Mouse (Mus musculus) MEL (cell line): ENCODE results near the gene Gm4836. TPM values are rescaled to one million over a fixed set of nuclear protein-coding genes. Genes with fewer than 3 reads are reported as not detected.
"Not testable (repeated sequence)": the region's sequence is repeated elsewhere in the genome, so short reads cannot be mapped to it uniquely, and the experiment has no call there.

Experiments used
- DNase-seq: peaks from one replicate; pipeline ENCODE4 v3.0.0; 2011; ENCODE audit warnings: low read depth, low spot score
- H3K27ac ChIP-seq: 2 replicates; pipeline ENCODE4 v1.5.1; 2012; ENCODE audit warnings: low read depth, mild to moderate bottlenecking, control low read depth, low read length, moderate library complexity; ENCODE audit not compliant: control insufficient read depth
- H3K27me3 ChIP-seq, 2 experiments: fragments of 150-350 bp in 1 of 2; sonication (generic) in 1 of 2; 2 replicates each; pipeline ENCODE4 v1.6.1; 2012; ENCODE audit warnings: low read length in 2 of 2, mild to moderate bottlenecking in 2 of 2, improper control_type of control experiment in 1 of 2, moderate library complexity in 1 of 2; ENCODE audit not compliant: insufficient read depth in 2 of 2, control insufficient read depth in 1 of 2
- H3K36me3 ChIP-seq, 2 experiments: 2 replicates each; pipeline ENCODE4 v1.6.1; 2012 to 2014; ENCODE audit warnings: low read length in 2 of 2, improper control_type of control experiment in 1 of 2, inconsistent platforms in 1 of 2, mild to moderate bottlenecking in 1 of 2; ENCODE audit not compliant: insufficient read depth in 2 of 2, control insufficient read depth in 1 of 2
- H3K4me1 ChIP-seq, 2 experiments: fragments of 150-350 bp in 1 of 2; sonication (generic) in 1 of 2; 2 replicates each; pipeline ENCODE4 v1.6.1; 2012; ENCODE audit warnings: low read length in 2 of 2, improper control_type of control experiment in 1 of 2, mild to moderate bottlenecking in 1 of 2; ENCODE audit not compliant: insufficient read depth in 2 of 2, control insufficient read depth in 1 of 2
- H3K4me3 ChIP-seq, 2 experiments: fragments of 150-350 bp in 1 of 2; sonication (generic) in 1 of 2; 2 replicates each; pipeline ENCODE4 v1.5.1; 2012; ENCODE audit warnings: low read depth in 2 of 2, low read length in 2 of 2, mild to moderate bottlenecking in 2 of 2, moderate library complexity in 2 of 2, control low read depth in 1 of 2, improper control_type of control experiment in 1 of 2; ENCODE audit not compliant: control insufficient read depth in 1 of 2, insufficient read depth in 1 of 2
- H3K79me2 ChIP-seq: 2 replicates; pipeline ENCODE4 v1.6.1; 2012; ENCODE audit warnings: mild to moderate bottlenecking, low read length, moderate library complexity; ENCODE audit not compliant: control insufficient read depth, poor library complexity, insufficient read depth
- H3K9ac ChIP-seq: 2 replicates; pipeline ENCODE4 v1.6.1; 2012; ENCODE audit warnings: low read depth, mild to moderate bottlenecking, control low read depth, low read length, moderate library complexity; ENCODE audit not compliant: control insufficient read depth, poor library complexity, severe bottlenecking
- H3K9me3 ChIP-seq: fragments of 150-350 bp; sonication (generic); replicated peaks from 2 replicates; pipeline ENCODE4 v1.6.1; 2012; ENCODE audit warnings: mild to moderate bottlenecking, low read length, improper control_type of control experiment, moderate library complexity; ENCODE audit not compliant: insufficient read depth
- polyA plus RNA-seq, 2 experiments: library from polyadenylated mRNA; stranded (reverse) in 1 of 2; unstranded in 1 of 2; fragments of >175 nt in 1 of 2; fragments of >200 nt in 1 of 2; gene quantifications; 2 replicates each; pipeline versions ENCODE4 v1.2.1 to v1.2.4; 2012; ENCODE audit warnings: low replicate concordance in 2 of 2, low read depth in 1 of 2; ENCODE audit not compliant: insufficient read length in 2 of 2, insufficient read depth in 1 of 2, missing spikeins in 1 of 2
- total RNA-seq: library from RNA; depleted of rRNA; stranded (reverse); fragments of 300-350 nt; gene quantifications from 2 replicates; pipeline ENCODE4 v1.2.3, GENCODE M21; 2012; rRNA removed

Gm4836 gene
- total RNA-seq = not detected in 2 replicates
- not detected for polyA plus RNA-seq

DNA sequence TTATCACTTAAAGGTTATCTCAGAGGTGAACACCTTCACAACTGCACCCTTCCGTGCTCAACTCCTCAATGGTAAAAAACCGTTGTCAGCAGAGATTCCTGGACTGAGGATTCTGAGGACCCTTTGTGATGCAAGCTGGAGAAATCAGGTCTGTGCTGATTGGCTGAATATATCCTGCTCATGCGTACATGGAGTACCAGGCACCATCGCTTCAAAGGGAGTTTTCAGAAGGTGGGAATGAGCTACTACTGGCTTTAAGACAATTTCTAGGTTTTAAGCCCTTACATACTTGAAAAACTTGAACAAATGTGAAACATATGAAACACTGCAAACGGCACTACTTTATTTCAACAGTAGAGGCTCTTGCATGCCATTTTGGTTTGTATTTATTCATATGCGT is at the start of gene Gm4836:
Gene Gm4836 (minus strand): TSS at position 101 of the 400 bp plus-strand sequence.
- not testable (repeated sequence) for H3K9me3 ChIP-seq, H3K9ac ChIP-seq, H3K27ac ChIP-seq, H3K4me1 ChIP-seq, H3K4me3 ChIP-seq, H3K79me2 ChIP-seq, DNase-seq, H3K27me3 ChIP-seq, H3K36me3 ChIP-seq
